In genomic region chr14:31795535-31795934, GRCm38 (mm10) we compare ENCODE assay signal across 1 mouse cellular context.
TF ChIP-seq lines count a peak whose summit lies in the region.

No protein-coding gene starts in this region.

TF ChIP-seq in MEL, 35 proteins besides CTCF, POLR2A, EP300 and RAD21 (continued from another document):
- TF ChIP-seq MAFK (IDR thresholded peaks at IDR 0.05; ENCODE audit: borderline replicate concordance, low read depth, low read length): peak; percentile 62; the same call in 1 of the 2 replicates
